Mouse (Mus musculus): Measurements from ENCODE around the gene Tmem116. TPM values are rescaled to one million over a fixed set of nuclear protein-coding genes. Genes with fewer than 3 reads are reported as not detected.
"Not testable (repeated sequence)": the region's sequence is repeated elsewhere in the genome, so short reads cannot be mapped to it uniquely, and the experiment has no call there.

Gene Tmem116
- polyA plus RNA-seq, 1 experiment: 1.8 TPM

GRCm38 (mm10) chr5:121510009-121510408, 58.3 kb downstream of the Tmem116 start:
- no peak for DNase-seq (ENCODE audit: low read depth)
- TF ChIP-seq POLR2A (IDR thresholded peaks at IDR 0.05; ENCODE audit: borderline replicate concordance, extremely low read depth, insufficient read depth, insufficient read length, poor library complexity, severe bottlenecking) (no peak), CTCF (IDR thresholded peaks at IDR 0.05; ENCODE audit: borderline replicate concordance, extremely low read depth, insufficient read depth, insufficient read length) (no peak)

- TF ChIP-seq POLR2A (IDR thresholded peaks at IDR 0.05; ENCODE audit: borderline replicate concordance, extremely low read depth, insufficient read depth, insufficient read length, poor library complexity, severe bottlenecking) (no peak), CTCF (IDR thresholded peaks at IDR 0.05; ENCODE audit: borderline replicate concordance, extremely low read depth, insufficient read depth, insufficient read length) (no peak)
- no peak for DNase-seq (ENCODE audit: low read depth)
These were observed 67.3 kb downstream of the Tmem116 start for GRCm38 (mm10) chr5:121518983-121519382.

DNA sequence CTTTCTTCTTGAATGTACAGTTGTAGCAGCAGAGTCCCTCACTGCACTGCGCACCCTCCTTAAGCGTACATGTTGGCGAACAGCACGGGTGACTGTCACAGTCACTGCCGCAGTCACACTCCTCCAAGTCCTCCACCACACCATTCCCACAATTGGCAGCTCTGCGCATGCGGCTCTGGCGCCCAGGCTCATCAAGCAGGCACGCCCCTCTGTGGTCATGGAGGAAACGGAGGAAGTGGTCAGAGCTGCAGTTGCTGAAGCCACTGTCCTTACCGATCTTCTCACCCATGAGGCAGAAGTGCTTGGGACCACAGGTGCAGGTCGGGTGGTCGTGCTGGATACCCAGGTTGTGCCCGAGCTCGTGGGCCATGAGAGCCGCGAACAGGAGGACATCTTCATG, 68.1 kb downstream of the Tmem116 start:
- not testable (repeated sequence) for DNase-seq (ENCODE audit: low read depth)

DNA sequence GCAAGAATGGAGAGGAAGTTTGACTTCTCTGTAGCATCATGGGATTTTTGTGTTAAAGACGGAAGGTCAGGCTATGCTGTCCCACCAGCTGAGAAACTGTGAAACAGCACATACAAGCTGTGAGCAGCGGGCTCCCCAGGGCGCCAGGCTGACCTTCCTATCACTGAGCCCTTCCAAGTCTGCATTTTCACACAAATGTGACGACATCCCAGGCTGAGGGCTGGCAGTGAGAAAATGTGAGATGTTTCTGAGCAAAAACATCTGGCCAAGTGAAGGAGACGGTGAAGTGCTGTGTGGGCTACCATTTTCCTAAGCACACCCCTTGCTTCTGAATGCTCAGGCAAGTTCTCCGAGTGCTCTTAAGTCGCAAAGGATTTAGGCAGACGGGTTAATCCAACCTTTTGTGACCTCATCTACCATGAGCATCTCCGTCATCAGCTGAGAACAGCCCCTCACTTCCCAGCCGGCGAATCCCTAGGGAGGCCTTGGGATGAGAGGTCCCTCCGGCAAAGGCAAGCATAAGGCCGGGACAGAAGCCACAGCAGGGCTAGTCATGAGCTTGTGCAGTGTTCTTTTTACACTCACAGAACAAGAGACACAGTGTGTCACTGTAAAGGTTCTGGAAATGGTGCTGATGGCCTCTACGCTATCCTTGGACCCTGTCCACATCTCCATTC, 74.2 kb downstream of the Tmem116 start:
- no peak for DNase-seq (ENCODE audit: low read depth)

GRCm38 (mm10) chr5:121526526-121526925, 74.8 kb downstream of the Tmem116 start:
- no peak for TF ChIP-seq POLR2A (IDR thresholded peaks at IDR 0.05; ENCODE audit: borderline replicate concordance, extremely low read depth, insufficient read depth, insufficient read length, poor library complexity, severe bottlenecking)
- no peak for TF ChIP-seq CTCF (IDR thresholded peaks at IDR 0.05; ENCODE audit: borderline replicate concordance, extremely low read depth, insufficient read depth, insufficient read length)
- no peak for DNase-seq (ENCODE audit: low read depth)

More for the DNA sequence above, 74.2 kb downstream of the Tmem116 start:
- no peak for TF ChIP-seq CTCF (IDR thresholded peaks at IDR 0.05; ENCODE audit: borderline replicate concordance, extremely low read depth, insufficient read depth, insufficient read length)
- TF ChIP-seq POLR2A (IDR thresholded peaks at IDR 0.05; ENCODE audit: borderline replicate concordance, extremely low read depth, insufficient read depth, insufficient read length, poor library complexity, severe bottlenecking): no peak

- DNase-seq (ENCODE audit: low read depth): no peak
These were observed 75.3 kb downstream of the Tmem116 start for GRCm38 (mm10) chr5:121526961-121527360.

DNA sequence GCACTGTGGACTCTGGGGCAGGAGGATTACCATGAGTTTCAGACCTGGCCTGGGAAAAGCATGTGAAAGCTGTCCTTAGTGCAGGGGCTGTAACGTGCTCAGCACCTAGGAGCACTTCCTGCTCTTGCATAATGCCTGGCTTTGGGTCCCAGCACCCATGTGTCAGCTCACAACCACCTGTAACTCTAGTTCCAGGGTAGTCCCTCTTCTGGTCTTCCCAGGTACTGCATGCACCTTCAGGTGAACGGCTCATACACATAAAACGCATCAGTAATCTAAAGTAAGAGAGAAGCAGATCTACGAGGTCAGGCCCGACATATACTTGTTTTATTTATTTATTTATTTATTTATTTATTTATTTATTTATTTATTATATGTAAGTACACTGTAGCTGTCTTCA, 82.8 kb downstream of the Tmem116 start:
- no peak for DNase-seq (ENCODE audit: low read depth)
- TF ChIP-seq POLR2A (IDR thresholded peaks at IDR 0.05; ENCODE audit: borderline replicate concordance, extremely low read depth, insufficient read depth, insufficient read length, poor library complexity, severe bottlenecking) (no peak), CTCF (IDR thresholded peaks at IDR 0.05; ENCODE audit: borderline replicate concordance, extremely low read depth, insufficient read depth, insufficient read length) (peak; percentile 43; the same call in 1 of the 2 replicates)

More at GRCm38 (mm10) chr5:121526961-121527360, 75.3 kb downstream of the Tmem116 start:
- no peak for TF ChIP-seq POLR2A (IDR thresholded peaks at IDR 0.05; ENCODE audit: borderline replicate concordance, extremely low read depth, insufficient read depth, insufficient read length, poor library complexity, severe bottlenecking)
- TF ChIP-seq CTCF (IDR thresholded peaks at IDR 0.05; ENCODE audit: borderline replicate concordance, extremely low read depth, insufficient read depth, insufficient read length): no peak

GRCm38 (mm10) chr5:121535116-121535515, 83.4 kb downstream of the Tmem116 start:
- no peak for DNase-seq (ENCODE audit: low read depth)
- TF ChIP-seq CTCF (IDR thresholded peaks at IDR 0.05; ENCODE audit: borderline replicate concordance, extremely low read depth, insufficient read depth, insufficient read length) (no peak), POLR2A (IDR thresholded peaks at IDR 0.05; ENCODE audit: borderline replicate concordance, extremely low read depth, insufficient read depth, insufficient read length, poor library complexity, severe bottlenecking) (no peak)

- TF ChIP-seq CTCF (IDR thresholded peaks at IDR 0.05; ENCODE audit: borderline replicate concordance, extremely low read depth, insufficient read depth, insufficient read length) (no peak), POLR2A (IDR thresholded peaks at IDR 0.05; ENCODE audit: borderline replicate concordance, extremely low read depth, insufficient read depth, insufficient read length, poor library complexity, severe bottlenecking) (no peak)
- DNase-seq (ENCODE audit: low read depth): no peak
These were observed 85.3 kb downstream of the Tmem116 start for GRCm38 (mm10) chr5:121536921-121537555.

- DNase-seq (ENCODE audit: low read depth): no peak
- TF ChIP-seq CTCF (IDR thresholded peaks at IDR 0.05; ENCODE audit: borderline replicate concordance, extremely low read depth, insufficient read depth, insufficient read length) (no peak), POLR2A (IDR thresholded peaks at IDR 0.05; ENCODE audit: borderline replicate concordance, extremely low read depth, insufficient read depth, insufficient read length, poor library complexity, severe bottlenecking) (no peak)
These were observed 85.9 kb downstream of the Tmem116 start for GRCm38 (mm10) chr5:121537588-121537987.

DNA sequence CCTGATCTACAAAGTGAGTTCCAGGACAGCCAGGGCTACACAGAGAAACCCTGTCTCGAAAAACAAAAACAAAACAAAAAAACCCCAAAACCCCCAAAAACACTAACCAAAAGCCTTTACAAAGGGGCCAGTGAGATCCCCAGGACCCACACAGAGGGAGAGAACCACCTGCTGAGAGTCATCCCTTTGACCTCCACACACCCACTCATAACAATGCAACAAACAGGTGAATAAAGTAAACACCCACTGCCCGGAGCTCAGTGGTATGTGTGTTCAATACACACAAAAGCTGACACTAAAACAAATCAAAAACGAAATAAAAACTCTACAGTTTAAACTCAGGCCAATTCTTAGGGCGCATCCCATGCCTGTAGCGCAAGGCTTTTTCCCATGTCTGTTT, 88.4 kb downstream of the Tmem116 start:
- TF ChIP-seq POLR2A (IDR thresholded peaks at IDR 0.05; ENCODE audit: borderline replicate concordance, extremely low read depth, insufficient read depth, insufficient read length, poor library complexity, severe bottlenecking) (no peak), CTCF (IDR thresholded peaks at IDR 0.05; ENCODE audit: borderline replicate concordance, extremely low read depth, insufficient read depth, insufficient read length) (no peak)
- DNase-seq (ENCODE audit: low read depth): no peak

DNA sequence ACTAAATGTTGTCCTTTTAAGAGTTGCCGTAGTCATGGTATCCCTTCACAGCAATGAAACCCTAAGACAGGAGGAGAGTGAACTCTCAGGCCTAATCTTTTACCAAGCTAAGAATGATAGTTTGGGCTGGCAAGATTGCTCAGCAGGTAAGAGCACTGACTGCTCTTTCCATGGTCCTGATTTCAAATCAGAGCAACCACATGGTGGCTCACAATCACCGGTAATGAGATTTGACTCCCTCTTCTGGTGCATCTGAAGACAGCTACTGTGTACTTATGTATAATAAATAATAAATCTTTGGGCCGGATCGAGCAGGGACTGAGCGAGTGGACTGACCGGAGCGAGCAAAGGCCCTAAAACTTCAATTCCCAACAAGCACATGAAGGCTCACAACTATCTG, 89.5 kb downstream of the Tmem116 start:
- no peak for DNase-seq (ENCODE audit: low read depth)
- TF ChIP-seq CTCF (IDR thresholded peaks at IDR 0.05; ENCODE audit: borderline replicate concordance, extremely low read depth, insufficient read depth, insufficient read length) (no peak), POLR2A (IDR thresholded peaks at IDR 0.05; ENCODE audit: borderline replicate concordance, extremely low read depth, insufficient read depth, insufficient read length, poor library complexity, severe bottlenecking) (no peak)

Data from brain, embryonic 14.5 days (tissue).